ENCODE assay signal across 9 mouse cellular contexts in the genomic region with DNA sequence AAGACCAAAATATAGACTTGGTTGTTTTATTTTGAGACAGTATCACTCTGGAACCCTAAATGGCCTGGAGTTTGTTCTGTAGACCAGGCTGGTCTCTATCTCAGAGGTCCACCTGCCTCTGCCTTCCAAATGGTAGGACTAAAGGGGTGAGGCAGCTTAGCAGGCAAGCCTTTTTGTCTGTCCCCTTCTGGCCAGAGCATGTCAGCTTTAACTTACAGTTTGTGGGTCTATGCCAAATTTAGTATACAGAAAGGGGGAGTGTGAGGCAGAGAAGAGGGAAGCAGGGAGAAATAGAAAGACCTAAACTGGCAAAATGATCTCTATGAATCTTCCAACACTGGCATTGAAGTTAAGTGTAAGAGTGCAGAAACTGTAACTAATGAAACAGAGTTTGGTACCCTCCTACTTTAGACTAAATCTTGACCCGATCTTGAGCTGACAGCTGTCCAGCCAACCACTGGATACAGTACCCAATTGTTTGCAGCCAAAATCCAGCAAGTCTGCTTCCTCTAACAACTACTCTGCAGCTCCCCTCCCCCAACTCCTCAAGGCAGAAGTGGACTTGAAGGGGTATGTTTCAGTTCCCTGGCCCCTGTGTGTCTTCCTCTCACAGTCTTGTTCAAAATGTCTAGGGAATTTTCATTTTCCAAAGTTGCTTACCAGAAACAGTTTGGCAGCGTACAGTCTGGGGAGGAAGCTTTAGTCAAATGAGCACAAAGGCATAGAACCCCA.
A peak's percentile ranks its signal among the peaks of the same experiment; 100 is the strongest.
DNase-seq lines count a peak whose midpoint lies in the region; ATAC-seq and TF ChIP-seq lines count a peak whose summit lies in the region.
"Had no signal": no experiment of that assay in that cellular context is flagged by ENCODE, and none has a peak within 500 bp of the region (broad histone marks: within the 10 kb centered on the region; RNA-seq: fewer than 3 reads in every experiment).

No protein-coding gene starts in this region.

- H3K4me3 ChIP-seq in lung, adult 2 months (replicated peaks; ENCODE audit: extremely low read depth, low read depth, low read length): no peak overlapping the region
- H3K4me3 ChIP-seq in embryonic facial prominence, embryonic 14.5 days (ENCODE audit: low read depth, low read length): no peak overlapping the region
- no peak overlapping the region for H3K4me3 ChIP-seq in hindbrain, embryonic 16.5 days (ENCODE audit: low read length)
- no peak overlapping the region for H3K4me3 ChIP-seq in hindbrain, embryonic 10.5 days
- H3K4me3 ChIP-seq: heart, embryonic 15.5 days had no signal

- DNase-seq in lung, adult 18-20 months: peak; percentile 19 to 32
- no peak for DNase-seq in lung, adult 2 months
- peak; percentile 40 for DNase-seq in embryonic facial prominence, embryonic 14.5 days (ENCODE audit: low spot score)
- peak; percentile 10 for DNase-seq in mesoderm, embryonic 11.5 days (ENCODE audit: low read depth, low spot score)
- DNase-seq in cerebellum, postnatal 36 days: no peak
- DNase-seq in hindbrain, embryonic 10.5 days (ENCODE audit: low spot score): no peak

- no peaks in the 10 kb centered on the region for H3K9me3 ChIP-seq in embryonic facial prominence, embryonic 14.5 days (ENCODE audit: control insufficient read depth, low read length)
- H3K9me3 ChIP-seq in hindbrain, embryonic 16.5 days (ENCODE audit: control insufficient read depth, low read length): no peaks in the 10 kb centered on the region
- H3K9me3 ChIP-seq in hindbrain, embryonic 10.5 days: no peaks in the 10 kb centered on the region
- H3K9me3 ChIP-seq: heart, embryonic 15.5 days had no signal

- WGBS in lung, adult 2 months: 33% methylated on average over 2 of the region's 2 CpGs
- WGBS in embryonic facial prominence, embryonic 14.5 days: 51% methylated on average over 2 of the region's 2 CpGs
- WGBS in hindbrain, embryonic 16.5 days: 63% methylated on average over 2 of the region's 2 CpGs
- 81% methylated on average over 2 of the region's 2 CpGs for WGBS in hindbrain, embryonic 10.5 days

- no peaks in the 10 kb centered on the region for H3K36me3 ChIP-seq in embryonic facial prominence, embryonic 14.5 days (ENCODE audit: control insufficient read depth, insufficient read depth, low read length)
- no peaks in the 10 kb centered on the region for H3K36me3 ChIP-seq in hindbrain, embryonic 16.5 days (ENCODE audit: control insufficient read depth, insufficient read depth, low read length)
- H3K36me3 ChIP-seq in hindbrain, embryonic 10.5 days: no peaks in the 10 kb centered on the region
- H3K36me3 ChIP-seq: heart, embryonic 15.5 days had no signal

- no peak overlapping the region for H3K4me2 ChIP-seq in embryonic facial prominence, embryonic 14.5 days (ENCODE audit: low read depth, low read length)
- no peak overlapping the region for H3K4me2 ChIP-seq in hindbrain, embryonic 16.5 days (ENCODE audit: low read length)
- H3K4me2 ChIP-seq: heart, embryonic 15.5 days had no signal

- H3K27me3 ChIP-seq in embryonic facial prominence, embryonic 14.5 days (replicated peaks; ENCODE audit: control insufficient read depth, insufficient read depth, low read length): no peaks in the 10 kb centered on the region
- no peaks in the 10 kb centered on the region for H3K27me3 ChIP-seq in hindbrain, embryonic 16.5 days (replicated peaks; ENCODE audit: control insufficient read depth, insufficient read depth, low read length)
- no peaks in the 10 kb centered on the region for H3K27me3 ChIP-seq in hindbrain, embryonic 10.5 days (ENCODE audit: insufficient read depth, poor library complexity, severe bottlenecking)
- H3K27me3 ChIP-seq: heart, embryonic 15.5 days had no signal

- H3K27ac ChIP-seq in embryonic facial prominence, embryonic 14.5 days (replicated peaks; ENCODE audit: low read depth, low read length): no peak overlapping the region
- no peak overlapping the region for H3K27ac ChIP-seq in hindbrain, embryonic 16.5 days (ENCODE audit: low read depth, low read length)
- no peak overlapping the region for H3K27ac ChIP-seq in hindbrain, embryonic 10.5 days
- H3K27ac ChIP-seq: heart, embryonic 15.5 days had no signal

- H3K4me1 ChIP-seq in lung, adult 2 months (ENCODE audit: control insufficient read depth, insufficient read depth, low read length): peaks cover 3% of the 10 kb centered on the region; the same call in 1 of the 2 replicates
- H3K4me1 ChIP-seq in embryonic facial prominence, embryonic 14.5 days (ENCODE audit: control insufficient read depth, insufficient read depth, low read length): peaks cover 8% of the 10 kb centered on the region
- H3K4me1 ChIP-seq in hindbrain, embryonic 16.5 days (ENCODE audit: control insufficient read depth, insufficient read depth, low read depth, low read length): no peaks in the 10 kb centered on the region; the same call in 1 of the 2 replicates
- no peaks in the 10 kb centered on the region for H3K4me1 ChIP-seq in hindbrain, embryonic 10.5 days (replicated peaks)

- ATAC-seq in embryonic facial prominence, embryonic 14.5 days (ENCODE audit: low read depth): no peak
- peak; percentile 42 to 62 for ATAC-seq in hematopoietic stem cell, adult 5-6 weeks (replicated peaks in 1 of 2; ENCODE audit: insufficient read depth in 1 of 2, low FRiP score in 2 of 2, low TSS enrichment in 1 of 2, low read depth in 1 of 2, poor library complexity in 2 of 2, severe bottlenecking in 2 of 2)
- no peak for ATAC-seq in hindbrain, embryonic 16.5 days

- no peak for TF ChIP-seq POLR2A in lung, adult 2 months (IDR thresholded peaks at IDR 0.05; ENCODE audit: borderline replicate concordance, extremely low read depth, low read depth, low read length)

- no peak overlapping the region for H3K9ac ChIP-seq in embryonic facial prominence, embryonic 14.5 days (ENCODE audit: low read depth, low read length)
- H3K9ac ChIP-seq in hindbrain, embryonic 16.5 days (ENCODE audit: low read depth, low read length): no peak overlapping the region
- H3K9ac ChIP-seq: heart, embryonic 15.5 days had no signal

- TF ChIP-seq CTCF in lung, adult 2 months (IDR thresholded peaks at IDR 0.05; ENCODE audit: insufficient read depth, low read length): no peak

Comparison
In these comparisons a context has a peak if more than half of its experiments do, and no peak if none do; other contexts are left out.
1. DNase-seq: peak in lung, adult 18-20 months (2 of 2), embryonic facial prominence, embryonic 14.5 days (single experiment) and mesoderm, embryonic 11.5 days (single experiment); none in lung, adult 2 months (single experiment), cerebellum, postnatal 36 days (0 of 2) and hindbrain, embryonic 10.5 days (single experiment).
2. ATAC-seq: peak in hematopoietic stem cell, adult 5-6 weeks (2 of 2); none in embryonic facial prominence, embryonic 14.5 days (single experiment) and hindbrain, embryonic 16.5 days (single experiment).